Mouse (Mus musculus): ENCODE results near the gene Cmah. TPM values are rescaled to one million over a fixed set of nuclear protein-coding genes. Genes with fewer than 3 reads are reported as not detected.

Gene Cmah
- 1 to 10 TPM; 2.4 to 3.5 TPM for total RNA-seq (2021)
- long read RNA-seq, experiment 1, partial matches to known transcripts = 0 of 4 reads
- long read RNA-seq, experiment 1, other reads (novel, unspliced or antisense) = 4 of 4 reads
- long read RNA-seq, experiment 2 = 0 reads

DNA sequence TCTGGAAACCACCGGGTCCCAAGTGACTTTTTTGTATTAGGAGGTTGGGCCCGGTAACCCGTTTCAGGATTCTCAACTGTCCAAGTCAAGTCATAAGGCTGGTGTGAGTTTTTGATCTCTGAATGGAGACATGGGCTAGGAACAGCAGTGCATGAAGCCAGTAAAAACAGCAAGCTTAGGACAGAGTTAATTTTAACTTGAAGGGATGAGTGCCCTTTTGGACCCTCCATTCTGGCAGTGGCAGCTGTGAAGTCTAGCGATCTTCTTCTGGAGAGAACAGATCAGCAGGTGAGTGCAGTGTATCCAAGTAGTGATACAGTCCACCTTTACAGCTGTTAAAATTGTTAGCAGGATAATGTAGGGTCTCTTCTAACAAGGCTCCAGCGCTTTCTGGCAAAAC is at the start of gene Cmah:
Gene Cmah (plus strand): TSS at position 204 of the 400 bp plus-strand sequence.
- DNase-seq = no peak

DNA sequence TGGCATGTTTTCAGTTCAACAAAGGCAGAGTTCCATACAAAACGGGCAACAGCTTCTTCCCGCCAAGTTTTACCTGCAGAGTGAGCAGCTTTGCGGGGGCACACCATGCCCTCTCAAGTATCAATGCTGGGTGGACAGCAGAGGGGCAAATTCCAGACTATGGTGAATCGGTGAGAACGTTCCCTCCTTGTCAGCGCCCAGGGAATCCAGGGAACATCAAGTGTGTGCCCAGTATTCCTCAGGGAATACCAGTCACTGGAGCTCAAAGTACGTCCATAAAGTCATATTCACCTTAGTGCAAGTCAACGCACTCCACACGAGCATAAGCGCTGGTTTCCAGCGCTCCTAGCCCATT is 47.8 kb upstream of the Cmah start:
- no peak for DNase-seq

DNA sequence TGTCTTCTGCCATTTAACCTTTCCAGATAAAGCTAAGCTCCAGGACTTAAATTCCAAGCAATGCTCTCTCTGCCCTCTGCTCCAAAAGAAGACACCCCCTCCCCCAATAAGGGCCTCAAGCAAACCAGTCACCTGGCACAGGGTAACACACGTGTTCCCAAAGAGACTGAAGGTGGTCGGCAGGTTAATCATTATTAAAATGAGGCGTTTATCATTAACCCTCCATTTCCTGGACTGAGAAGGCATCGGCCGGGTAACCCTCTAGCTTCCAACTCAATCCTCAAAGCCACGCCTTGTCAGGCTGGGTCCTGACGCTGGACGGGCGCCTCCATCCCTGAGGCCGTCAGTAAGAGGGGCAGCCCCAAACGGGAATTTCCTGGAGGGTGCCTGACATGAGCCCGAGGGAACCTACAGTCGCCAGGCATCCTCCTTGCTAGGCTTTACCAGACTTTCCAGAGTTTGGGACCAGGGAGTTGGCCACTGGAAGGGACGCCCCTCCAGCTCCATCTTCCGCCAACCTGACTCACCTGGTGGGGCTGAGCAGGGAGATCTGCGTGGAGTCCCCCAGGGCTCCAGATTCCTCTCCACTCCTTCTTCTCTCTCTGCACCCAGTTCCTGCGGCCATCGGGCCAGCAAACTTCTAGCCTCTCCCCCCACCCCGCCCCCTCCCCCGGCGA is 47.3 kb upstream of the Cmah start:
- DNase-seq = no peak

DNA sequence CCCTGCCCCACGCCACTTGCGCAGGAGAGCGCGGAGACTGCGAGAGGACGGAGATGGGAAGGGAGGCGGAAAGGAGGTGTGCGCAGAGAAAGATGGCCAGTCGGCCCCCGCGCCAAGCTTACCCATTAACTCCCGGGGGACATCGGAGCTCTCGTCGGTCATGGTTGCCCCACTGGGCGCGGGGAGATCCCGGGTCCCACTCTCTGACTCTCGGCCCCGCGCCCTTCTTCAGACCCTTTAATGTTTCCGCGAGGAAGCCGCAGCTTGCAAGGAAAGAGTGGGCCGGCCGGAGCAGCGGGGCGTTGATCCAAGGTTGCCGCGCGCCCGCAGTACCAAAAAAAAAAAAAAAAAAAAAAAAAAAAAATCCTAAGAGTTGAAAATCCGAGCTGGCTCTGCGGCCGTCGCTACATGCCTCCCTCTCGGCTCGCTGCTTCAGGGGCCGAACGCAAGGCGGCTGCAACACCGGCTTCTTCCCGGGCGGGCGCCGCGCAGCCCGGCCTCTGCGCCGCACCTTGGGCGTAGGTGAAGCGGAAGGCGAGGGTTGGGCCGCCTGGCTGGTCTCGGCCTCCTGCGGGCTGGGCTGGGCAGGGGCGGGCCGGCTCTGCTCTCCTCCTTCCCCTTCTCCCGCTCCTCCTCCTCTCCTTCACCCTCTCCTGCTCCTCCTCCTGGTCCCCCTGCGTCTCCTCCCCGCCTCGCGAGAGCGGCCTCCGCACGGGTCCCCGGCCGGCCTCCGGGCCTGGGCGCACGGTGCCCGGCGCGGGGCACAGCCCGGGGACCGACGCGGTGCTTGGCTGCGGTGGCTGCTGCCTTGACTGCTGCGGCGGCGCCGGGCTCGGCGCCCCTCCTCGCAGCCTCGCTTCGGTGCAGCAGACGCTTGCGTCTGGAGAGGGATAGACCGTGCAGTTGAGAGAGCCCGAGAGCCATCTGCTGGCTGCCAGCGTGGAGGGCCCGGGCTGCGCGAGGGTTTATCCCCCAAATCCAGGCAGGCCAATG is 46.5 kb upstream of the Cmah start, which contains the start of gene Carmil1:
Gene Carmil1 (minus strand): TSS at position 357 of the 993 bp plus-strand sequence.
- DNase-seq = peak; percentile 70

DNA sequence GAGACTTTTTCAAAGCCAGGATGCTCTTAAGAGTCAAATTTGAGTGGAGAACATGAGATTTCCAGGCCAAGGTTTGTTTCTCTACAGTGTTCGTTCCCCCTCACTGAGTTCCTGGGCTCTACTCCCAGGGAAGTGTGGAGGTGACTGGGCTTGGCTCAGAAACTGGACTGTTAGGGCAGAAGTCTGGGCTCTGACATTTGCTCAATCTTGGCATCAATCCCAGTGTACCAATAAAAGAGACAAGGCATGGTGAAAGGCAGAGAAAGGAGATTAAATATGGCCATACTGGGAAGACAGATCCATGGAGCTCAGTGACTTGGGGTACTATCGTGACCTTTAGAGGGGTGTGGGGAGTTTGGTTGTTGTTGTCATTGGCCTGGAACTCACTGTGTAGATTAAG is 39.8 kb upstream of the Cmah start:
- no peak for DNase-seq

DNA sequence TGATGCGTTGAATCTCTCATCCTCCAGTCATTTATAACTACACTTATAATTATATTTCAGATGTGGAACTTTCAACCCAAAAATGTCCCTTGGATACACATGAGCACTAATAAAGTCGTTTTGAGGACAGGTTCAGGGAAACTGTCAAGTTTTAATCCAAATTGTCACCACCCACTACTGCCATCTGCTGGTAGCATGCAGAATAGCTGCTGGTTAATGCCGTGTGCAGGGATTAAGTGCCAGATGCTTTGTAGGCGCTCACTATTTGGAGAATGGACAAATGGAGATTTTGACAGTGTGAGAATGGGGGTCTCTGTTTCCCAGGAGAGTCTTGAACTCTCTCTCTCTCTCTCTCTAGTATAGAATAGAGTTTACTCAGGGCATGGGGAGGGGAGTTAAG is 30.0 kb upstream of the Cmah start:
- DNase-seq = peak; percentile 48

DNA sequence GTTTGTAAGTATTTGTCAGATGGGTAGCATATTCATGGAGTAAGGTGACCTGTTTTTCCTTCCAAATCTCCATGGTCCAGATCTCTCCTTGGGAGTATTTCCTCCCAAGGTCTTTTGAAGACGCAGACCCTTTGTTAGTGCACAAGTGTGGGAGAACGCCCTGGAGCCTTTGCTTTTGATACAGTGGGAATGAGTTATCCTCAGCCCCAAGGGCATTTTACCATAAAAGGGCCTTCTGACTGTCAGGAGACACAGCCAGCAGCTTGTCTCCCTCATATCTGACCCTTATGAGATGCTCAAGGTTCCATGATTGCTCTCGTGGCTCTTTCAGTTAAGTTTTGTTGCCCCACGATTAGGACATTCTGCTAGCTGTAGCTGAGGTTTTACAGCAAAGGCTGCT is 21.7 kb upstream of the Cmah start:
- no peak for DNase-seq

DNA sequence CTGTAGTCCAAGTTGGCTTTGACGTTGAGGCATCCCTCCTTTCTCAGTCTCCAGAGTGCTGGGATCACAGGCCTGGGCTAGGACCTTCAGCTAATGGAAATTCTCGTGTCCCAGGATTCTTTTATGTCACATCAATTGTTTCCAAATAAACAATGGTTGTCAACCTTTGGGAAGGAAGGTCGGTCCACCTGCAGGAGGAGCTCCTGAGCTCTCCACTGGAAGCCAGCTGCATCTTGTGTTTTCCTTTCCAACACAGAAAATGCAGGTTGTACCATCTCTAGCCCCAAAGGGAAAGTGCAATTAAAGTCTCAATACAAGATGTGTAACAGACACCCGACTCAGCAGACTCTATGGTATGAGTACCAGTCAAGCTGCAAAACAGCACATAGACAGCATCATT is 21.0 kb upstream of the Cmah start:
- DNase-seq = no peak

DNA sequence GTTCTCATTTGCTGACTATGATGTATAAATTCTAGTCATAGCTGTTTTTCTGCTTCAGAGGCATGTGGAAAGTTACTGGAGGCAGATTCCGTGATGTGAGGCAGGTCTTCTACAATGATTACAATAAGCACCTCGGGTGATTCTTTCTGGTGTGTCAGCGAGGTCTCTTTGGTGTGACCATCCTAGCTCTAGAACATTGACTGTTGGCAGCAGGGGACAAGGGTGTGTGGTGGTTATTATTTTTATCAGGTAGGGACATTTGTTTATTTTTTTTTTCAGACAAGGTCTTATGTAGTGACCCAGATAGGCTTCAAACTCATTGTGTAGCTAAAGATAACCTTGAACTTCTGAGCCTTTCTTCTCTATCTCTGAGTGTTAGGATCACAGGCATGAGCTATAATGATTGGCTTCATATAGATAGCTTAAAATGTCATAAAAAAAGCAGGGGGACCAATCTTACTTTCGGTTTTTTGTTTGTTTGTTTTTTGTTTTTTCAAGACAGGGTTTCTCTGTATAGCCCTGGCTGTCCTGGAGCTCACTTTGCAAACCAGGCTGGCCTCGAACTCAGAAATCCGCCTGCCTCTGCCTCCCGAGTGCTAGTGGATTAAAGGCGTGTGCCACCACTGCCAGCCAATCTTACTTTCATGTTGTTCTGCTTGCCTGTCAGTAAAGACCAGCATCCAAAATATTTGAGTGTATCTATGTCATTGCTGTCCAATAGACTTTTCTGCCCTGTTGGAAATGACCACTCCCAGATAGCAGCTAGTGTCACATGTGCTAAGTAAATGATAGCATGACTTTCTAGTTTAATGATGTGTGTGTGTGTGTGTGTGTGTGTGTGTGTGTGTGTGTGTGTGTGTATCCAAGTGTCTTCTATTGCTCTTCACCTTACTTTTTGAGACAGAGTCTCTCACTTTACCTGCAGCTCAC is 15.9 kb upstream of the Cmah start:
- no peak for DNase-seq

DNA sequence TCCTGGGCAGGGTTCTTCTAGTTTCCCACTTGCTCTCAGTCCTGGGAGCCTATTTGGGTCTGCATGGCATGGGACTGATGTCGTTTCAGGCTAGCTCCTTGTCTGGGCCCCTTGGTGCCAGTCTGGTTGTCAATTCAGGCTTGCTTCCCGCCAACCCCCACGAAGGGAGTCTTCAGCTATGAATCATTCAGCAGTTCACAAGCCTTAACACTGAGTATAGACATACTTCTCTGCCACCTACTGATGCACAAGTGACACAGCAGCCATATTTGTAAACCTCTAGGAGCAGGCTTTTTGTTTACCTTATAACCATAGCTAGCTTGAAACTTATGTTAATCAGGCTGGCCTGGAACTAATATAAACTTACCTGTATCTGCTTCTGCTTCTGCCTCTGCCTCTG is 10.6 kb upstream of the Cmah start:
- no peak for DNase-seq

DNA sequence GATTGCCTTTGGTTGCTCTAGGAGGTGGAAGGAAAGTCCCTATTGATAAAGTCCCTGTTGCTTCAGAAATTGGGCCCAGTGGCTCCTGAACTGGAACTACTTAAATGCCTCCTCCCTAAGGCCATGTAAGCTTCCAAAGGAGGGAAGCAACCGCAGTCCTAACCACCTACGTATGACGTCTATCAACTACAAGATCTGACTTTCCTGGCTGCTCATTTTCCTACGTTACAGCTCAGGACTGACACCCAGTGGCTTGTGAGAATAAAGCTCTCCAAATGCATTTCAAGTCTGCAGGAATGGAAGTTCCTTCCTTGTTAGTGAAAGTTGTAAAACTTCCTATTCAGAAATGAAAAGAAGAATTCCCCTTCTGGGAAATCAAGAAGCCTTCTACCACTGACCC is 8.6 kb upstream of the Cmah start:
- no peak for DNase-seq

DNA sequence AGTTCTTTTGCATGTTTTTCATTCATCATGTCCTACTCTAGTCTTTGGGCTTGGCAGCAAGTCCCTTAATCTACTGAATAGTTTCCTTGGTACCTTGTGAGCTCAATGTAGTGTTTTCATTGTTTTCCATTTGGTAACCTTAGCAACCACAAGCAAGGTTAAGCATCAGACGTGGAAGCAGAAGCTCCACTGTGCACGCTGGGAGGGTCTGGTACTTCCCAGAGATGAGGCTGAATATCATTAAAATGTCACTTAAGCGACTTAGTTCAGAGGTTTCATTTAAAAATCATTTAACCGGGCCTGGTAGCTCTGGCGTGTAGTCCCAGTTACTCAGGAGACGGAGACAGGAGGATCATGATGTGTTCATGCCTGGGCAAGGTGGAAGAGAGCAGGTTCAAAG is 5.9 kb upstream of the Cmah start:
- DNase-seq = no peak

DNA sequence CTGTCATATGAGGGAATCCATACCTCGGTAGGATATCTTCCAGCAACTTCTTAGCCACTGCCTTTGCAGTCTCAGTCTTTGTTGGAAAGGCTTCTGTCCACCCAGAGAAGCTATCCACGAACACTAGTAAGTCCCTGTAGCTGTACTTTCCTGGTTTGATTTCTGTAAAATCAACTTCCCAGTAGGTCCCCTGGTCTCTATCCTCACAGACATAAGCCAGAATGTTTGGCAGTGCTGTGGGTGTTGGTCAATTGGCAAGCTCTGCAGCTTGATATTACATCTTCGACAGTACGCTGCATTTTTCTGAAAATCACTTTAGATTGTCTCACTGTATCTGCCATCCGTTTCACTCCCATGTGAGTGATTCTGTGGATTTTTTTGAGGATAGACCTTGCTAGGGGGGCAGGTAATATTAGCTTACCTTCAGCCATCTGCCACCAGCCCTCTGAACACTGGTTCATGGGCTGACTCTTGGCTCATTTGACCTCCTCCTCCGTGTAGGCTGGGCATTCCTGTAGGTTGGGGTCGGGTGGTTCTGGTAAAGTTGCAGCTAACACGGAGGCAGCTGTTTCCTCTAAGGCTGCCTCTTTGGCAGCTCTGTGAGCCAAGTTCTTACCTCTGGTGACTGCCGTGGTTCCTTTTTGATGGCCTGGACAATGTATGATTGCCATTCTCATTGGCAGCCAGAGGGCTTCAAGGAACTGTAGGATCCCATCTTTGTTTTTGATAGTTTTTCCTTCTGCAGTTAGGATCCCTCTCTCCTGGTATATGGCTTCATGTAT is 1.0 kb downstream of the Cmah start:
- DNase-seq = no peak

DNA sequence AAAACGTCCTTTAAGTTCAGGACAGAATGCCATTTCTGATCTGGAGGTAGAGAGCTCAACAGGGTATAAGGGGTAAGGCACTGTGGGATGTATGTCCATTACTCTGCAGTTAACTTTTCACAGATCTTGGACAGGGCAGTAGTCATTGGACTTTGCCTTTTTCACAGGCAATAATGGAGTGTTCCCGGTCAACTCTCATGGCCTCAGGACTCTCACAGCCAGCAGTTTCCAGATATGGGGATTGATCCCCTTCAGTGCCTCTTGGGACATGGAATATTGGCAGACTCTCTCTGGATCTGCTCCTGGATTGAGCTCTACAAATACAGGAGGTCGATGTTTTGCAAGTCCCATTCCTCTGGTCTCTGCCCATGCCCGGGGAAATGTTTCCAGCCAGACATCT is 2.9 kb downstream of the Cmah start:
- DNase-seq = no peak

DNA sequence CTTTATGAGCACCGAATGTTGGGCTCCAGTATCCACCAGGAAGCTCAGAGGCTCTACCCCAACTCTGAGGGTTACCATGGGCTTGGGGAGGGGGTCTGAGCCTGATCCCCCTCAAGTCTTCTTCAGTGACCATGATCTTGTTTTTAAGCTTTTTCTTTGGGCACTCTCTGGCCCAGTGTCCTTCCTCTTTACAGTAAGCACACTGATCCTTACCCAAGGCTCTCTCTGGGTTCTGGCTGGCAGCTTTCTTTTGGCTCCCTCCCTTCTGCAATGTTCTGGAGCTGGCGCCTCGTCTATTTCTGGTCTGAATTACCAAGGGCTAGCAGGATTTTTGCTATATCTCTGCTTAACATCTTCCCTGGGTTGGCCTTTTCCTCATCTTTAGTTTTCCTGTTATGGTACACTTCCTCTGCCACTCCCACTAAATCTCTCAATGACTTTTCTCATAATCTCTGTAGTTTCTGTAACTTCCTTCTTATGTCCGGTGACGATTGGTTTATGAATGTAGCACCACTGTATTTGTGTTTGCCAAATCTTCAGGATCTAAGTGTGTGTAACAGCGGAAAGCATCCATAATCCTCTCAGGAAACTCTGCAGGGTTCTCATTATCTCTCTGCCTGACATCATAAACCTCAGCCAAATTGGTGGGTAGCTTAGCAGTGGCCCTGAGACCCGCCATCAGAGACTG is 3.8 kb downstream of the Cmah start:
- DNase-seq = no peak

DNA sequence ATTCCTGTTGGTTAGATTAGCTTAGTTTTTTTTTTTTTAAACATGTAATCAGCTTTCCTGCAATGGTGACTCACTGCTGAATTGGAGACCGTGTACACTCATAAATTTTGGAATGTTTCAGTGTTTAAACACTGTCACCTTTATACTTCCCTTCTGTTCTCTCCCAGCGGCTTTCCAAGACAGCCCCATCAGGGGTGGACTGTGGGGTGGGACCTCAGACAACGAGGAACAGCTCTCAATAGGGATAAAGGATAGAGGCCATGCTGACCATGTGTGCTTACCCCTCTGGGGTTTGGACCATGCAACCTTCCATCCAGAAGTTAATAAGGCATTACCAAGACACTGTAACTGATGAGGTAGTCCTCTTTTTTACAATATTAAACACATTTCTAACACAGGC is 5.3 kb downstream of the Cmah start:
- no peak for DNase-seq

DNA sequence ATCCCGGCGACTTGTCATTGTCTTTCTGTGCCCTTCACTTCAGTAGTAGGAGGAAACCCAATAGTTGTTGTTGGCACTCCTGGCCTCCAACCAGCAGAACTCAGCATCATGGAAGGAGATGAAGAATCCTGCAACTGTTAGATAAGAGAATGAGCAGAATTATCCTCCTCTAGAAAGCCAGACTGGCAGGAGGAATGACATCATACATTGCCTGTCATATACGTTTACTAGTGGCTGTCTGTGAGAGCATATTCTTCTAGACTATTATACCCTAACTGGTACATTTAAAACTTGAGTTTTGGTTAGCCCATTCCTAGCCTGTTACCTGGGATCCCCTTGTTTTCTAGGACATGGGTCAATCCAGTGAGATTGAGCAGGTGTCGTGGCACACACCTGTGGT is 9.6 kb downstream of the Cmah start:
- DNase-seq = no peak

DNA sequence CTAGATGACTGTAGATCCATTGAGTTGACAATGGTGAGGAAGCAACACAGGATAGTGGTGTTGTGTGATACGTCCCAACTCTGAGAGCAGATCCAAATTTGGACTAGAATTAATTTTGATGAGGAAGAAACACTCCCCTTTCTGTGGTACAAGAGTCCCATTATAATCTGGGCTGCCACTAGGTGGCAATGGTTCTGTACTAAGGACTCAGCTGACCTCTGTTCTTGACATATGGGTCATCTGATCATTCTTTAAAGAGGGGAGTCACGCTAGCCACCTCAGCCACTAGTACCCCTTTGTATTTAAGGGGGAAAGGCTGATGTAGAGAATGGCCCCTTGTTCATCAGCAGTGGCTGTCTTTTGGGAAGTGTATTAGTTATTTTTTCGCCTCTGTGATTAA is 10.7 kb downstream of the Cmah start:
- peak; percentile 20 for DNase-seq

DNA sequence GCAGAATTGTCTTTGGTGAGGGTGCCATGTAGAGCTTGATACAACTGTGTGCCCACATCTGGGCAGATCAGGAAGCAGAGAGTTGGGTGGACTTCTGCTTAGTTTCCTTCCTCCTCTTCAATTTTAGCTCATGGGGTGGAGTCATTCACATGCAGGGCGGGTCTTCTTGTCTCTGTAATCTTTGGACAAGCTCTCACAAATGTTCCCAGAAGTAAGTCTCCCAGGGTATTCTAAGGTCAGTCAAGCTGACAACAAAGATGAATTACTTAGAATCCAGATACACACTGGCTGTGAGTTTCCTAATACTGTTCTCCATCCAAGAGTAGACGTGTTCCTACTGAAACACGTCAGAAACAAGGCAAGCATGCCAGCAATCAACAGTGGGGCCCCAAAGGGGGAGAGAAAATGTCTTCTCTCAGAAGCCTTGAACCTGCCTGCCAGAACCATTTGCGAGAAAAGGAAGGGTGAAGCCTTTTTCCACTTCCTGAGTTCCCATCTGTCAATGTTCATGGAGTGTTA is 11.2 kb downstream of the Cmah start:
- peak; percentile 16 for DNase-seq

DNA sequence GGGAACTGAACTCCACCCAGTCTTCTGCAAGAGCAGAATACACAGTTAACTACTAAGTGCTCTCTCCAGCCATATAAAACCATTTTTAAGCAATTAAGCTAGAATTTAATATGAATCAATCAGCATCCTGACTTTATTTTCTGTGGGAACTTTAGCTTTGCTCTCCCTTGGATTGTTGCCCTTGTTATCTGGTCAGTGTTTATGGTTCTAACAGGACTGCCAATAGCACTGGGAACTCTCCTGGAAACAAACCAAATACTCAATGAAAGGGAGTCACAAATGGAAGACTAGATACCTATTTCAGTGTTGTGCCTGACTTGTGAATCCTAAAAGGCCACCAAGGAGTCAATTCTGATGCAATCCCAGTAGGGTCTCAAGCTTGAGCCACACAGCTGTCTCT is 12.7 kb downstream of the Cmah start:
- DNase-seq = no peak

DNA sequence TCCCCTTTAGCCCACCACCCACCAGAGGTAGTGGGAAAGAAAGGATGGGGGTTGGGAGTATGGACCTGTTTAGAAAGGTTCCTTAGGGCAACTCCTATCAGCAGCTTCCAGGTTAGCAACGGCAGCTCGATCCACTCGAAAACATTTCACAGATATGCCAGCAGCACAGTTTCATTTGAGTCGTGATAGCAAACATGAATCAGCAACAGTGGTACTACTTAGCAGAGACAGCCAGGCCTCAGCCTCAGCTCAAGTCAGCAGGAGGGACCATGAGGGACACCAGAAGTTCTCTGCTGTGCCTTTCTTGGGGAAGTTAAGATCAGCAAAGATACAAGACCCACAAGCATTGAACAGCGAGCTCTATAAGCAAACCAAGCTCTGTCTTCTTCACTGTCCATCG is 13.3 kb downstream of the Cmah start:
- DNase-seq = no peak
